Mouse (Mus musculus) cortical plate, adult 2 months (tissue): Measurements from ENCODE around the gene Majin. TPM values are rescaled to one million over a fixed set of nuclear protein-coding genes. Genes with fewer than 3 reads are reported as not detected.

Source experiments
- H3K27ac ChIP-seq: fragments of 200-500 bp; 2 replicates; pipeline ENCODE4 v1.5.1; 2012; ENCODE audit warnings: low read length, control low read depth, inconsistent platforms; ENCODE audit not compliant: insufficient read depth
- H3K4me1 ChIP-seq: fragments of 200-500 bp; 2 replicates; pipeline ENCODE4 v1.6.1; 2011; ENCODE audit warnings: low read length; ENCODE audit not compliant: control insufficient read depth, insufficient read depth
- H3K4me3 ChIP-seq: fragments of 200-500 bp; 2 replicates; pipeline ENCODE4 v1.5.1; 2011; ENCODE audit warnings: mild to moderate bottlenecking, low read length, control low read depth; ENCODE audit not compliant: insufficient read depth
- CTCF ChIP-seq: fragments of 200-500 bp; IDR thresholded peaks from 2 replicates; pipeline ENCODE4 v1.5.1; 2011; ENCODE audit warnings: mild to moderate bottlenecking, control low read depth, low read length; ENCODE audit not compliant: insufficient read depth; ENCODE audit errors: extremely low read depth
- POLR2A ChIP-seq: fragments of 200-500 bp; IDR thresholded peaks from 2 replicates; pipeline ENCODE4 v1.6.1; 2011; ENCODE audit warnings: mild to moderate bottlenecking, low read length, control low read depth; ENCODE audit not compliant: insufficient read depth; ENCODE audit errors: extremely low read depth
- polyA plus RNA-seq: library from polyadenylated mRNA; depleted of rRNA; stranded (reverse); fragments of >200 nt; gene quantifications from 2 replicates; pipeline ENCODE4 v1.2.3, GENCODE M21; 2012

Gene Majin
- polyA plus RNA-seq, 1 experiment, result 0.23 TPM

DNA sequence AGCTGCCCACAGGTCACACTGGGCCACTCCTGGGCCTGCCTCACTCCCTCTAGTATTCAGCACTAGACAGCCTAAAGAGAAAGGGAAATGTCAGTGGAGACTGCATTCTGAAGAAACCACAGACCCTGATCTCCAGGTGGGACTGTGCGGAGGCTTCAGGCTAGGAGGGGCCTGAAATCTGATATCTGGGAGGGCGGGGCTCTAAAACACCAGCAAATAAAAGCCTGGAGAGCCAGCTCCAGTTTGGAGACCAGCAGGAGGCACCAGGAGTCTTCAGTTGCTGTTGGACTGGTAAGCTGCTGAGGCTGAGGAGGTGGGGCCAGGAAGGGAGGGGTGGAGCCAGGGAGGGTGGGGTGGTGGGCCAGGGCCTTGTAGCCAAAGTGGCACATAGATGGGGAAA is 41.9 kb downstream of the Majin start, which contains the start of gene Gpha2:
Gene Gpha2 (plus strand): TSS at position 246 of the 400 bp plus-strand sequence.
- Histone ChIP-seq H3K4me1 (no peaks in the 10 kb centered on the region), H3K27ac (no peak within 1 kb of the TSS), H3K4me3 (no peak within 1 kb of the TSS)
- no peak for TF ChIP-seq POLR2A
- TF ChIP-seq CTCF, result no peak

DNA sequence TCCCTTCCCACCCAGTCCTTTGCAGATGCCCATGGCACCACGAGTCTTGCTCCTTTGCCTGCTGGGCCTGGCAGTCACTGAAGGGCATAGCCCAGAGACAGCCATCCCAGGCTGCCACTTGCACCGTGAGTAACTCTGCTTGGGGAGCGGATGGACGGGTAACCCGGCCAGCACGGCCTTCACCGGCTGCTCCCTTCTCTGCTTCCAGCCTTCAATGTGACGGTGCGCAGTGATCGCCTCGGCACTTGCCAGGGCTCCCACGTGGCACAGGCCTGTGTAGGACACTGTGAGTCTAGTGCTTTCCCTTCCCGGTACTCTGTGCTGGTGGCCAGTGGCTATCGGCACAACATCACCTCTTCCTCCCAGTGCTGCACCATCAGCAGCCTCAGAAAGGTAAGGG is 42.6 kb downstream of the Majin start:
- no peak overlapping the region for H3K27ac ChIP-seq
- TF ChIP-seq CTCF (no peak), POLR2A (0 out of 2 replicates have a peak, but pooled peaks have one; percentile 7)
- H3K4me1 ChIP-seq, result no peaks in the 10 kb centered on the region
- H3K4me3 ChIP-seq, result no peak overlapping the region

DNA sequence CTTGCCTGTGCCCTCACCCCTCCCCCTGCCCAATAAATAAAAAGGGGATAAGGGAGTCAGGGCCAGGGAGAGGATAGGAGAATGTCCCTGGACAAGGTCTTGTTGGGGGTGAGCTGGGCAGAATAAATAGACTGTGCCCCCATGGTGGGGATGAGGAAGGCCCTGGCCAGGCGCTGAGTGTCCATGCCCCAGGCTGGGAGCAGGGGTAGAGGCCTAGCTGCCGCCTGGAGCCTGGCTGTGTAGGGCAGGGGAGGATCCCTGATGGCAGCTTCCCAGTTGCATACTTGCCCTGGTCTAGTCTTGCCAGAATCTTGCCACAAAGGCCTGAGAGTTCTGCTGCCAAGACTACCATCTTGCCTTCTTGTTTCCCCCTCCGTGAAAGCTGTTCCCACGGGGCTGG is 43.7 kb downstream of the Majin start:
- no peak for TF ChIP-seq CTCF
- TF ChIP-seq POLR2A, result no peak
- Histone ChIP-seq H3K4me3 (no peak overlapping the region), H3K27ac (no peak overlapping the region)

DNA sequence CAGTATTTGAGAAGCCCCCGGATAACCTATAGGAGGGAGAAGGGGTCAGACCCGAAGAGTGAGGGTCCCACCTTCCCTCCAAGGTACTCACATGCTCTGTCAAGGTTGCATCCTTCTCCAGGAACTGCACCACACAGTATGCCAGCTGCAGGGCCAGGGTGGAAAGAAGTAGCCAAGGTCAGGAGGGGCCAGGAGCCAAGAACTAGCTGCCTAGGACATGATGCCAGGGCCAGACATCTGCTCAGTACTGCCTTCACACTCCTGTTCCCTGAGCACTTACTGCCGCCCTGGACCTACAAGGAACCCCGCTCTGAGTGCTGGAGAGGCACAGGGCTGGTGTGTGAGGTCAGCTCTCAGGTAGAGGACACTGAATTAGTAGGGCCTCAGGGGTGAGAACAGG is 46.2 kb downstream of the Majin start:
- TF ChIP-seq CTCF (no peak), POLR2A (no peak)
- Histone ChIP-seq H3K27ac (no peak overlapping the region), H3K4me1 (peaks cover 5% of the 10 kb centered on the region)

More for the DNA sequence above, 43.7 kb downstream of the Majin start:
- H3K4me1 ChIP-seq, result no peaks in the 10 kb centered on the region

DNA sequence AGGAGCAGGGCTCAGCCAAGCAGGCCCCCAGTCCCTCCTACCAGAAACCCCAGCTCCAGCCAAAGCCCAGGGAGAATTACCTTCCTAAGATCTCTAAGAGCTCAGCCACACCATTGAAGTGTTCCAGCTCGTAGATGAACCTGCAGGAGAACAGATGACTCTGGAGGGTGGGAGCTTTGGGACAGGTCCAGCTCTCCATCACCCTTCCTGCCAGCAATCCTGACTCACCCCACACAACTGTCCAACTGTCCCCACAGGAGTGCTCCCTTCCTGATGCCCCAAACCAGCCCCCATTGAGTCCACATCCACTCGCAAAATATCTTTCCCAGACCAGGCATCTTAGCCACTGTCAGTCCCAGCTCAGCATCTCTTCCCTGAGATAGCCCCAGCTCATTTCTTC is 46.8 kb downstream of the Majin start:
- Histone ChIP-seq H3K4me1 (peaks cover 5% of the 10 kb centered on the region), H3K27ac (no peak overlapping the region), H3K4me3 (no peak overlapping the region)
- TF ChIP-seq CTCF (no peak), POLR2A (no peak)

More for the DNA sequence above, 46.2 kb downstream of the Majin start:
- no peak overlapping the region for H3K4me3 ChIP-seq

DNA sequence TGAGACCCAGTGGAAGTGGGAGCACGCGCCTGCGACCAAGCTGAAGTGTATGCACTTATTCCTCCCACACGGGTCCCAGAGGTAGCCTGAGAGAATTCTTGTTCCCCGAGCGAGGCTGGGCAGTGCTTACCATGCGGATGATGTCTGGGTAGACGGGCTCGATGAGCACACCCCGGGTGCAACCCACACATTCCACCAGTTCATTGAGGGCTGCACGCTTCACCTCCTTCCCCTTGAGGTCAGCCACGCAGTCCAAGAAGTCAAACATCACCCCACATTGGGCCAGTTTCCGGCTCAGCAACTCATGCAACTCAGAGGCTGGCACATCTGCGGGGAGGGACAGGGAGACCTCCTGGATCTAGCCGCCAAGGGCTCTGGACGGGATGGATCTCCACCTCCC is 49.5 kb downstream of the Majin start:
- Histone ChIP-seq H3K4me3 (no peak overlapping the region), H3K27ac (no peak overlapping the region), H3K4me1 (peaks cover 5% of the 10 kb centered on the region)
- TF ChIP-seq POLR2A, result no peak
- no peak for TF ChIP-seq CTCF

DNA sequence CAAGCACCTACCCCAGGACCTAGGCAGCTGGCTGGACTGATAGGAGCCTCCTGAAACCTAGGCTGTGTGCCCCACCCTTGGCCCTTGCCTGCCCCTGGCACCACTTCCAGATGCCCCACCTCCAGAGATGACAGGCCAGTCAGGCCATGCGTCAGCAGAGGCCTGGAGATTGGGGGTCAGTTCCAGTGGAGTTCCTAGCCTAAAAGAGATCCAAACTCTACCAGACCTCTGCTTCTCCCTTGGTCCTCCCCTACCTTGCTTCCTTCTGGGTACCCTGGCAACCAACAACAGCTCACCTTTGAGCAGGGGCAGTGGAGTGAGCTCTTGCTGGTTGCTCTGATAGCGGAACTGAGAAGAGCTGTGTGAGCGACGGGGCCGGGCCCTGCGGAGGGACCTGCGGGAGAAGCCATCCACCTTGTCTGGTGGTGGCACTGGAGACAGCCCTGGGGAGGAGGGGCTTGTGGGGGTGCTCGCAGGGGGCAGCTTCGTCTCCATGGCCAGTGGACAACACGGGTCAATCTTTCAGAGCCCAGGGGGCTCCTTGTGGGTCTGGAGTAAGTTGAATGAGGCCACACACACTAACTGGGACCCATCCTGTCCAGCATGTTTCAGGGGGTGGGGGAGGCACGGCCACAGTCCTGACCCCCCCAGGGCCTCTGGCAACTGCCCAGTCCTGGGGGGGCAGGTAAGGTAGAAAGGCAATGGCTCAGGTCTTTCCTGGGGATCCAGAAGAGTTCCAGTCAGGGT is 50.3 kb downstream of the Majin start:
- Histone ChIP-seq H3K4me3 (peak overlapping the region; percentile 51), H3K27ac (no peak overlapping the region), H3K4me1 (peaks cover 5% of the 10 kb centered on the region)
- TF ChIP-seq CTCF, result no peak
- no peak for TF ChIP-seq POLR2A

DNA sequence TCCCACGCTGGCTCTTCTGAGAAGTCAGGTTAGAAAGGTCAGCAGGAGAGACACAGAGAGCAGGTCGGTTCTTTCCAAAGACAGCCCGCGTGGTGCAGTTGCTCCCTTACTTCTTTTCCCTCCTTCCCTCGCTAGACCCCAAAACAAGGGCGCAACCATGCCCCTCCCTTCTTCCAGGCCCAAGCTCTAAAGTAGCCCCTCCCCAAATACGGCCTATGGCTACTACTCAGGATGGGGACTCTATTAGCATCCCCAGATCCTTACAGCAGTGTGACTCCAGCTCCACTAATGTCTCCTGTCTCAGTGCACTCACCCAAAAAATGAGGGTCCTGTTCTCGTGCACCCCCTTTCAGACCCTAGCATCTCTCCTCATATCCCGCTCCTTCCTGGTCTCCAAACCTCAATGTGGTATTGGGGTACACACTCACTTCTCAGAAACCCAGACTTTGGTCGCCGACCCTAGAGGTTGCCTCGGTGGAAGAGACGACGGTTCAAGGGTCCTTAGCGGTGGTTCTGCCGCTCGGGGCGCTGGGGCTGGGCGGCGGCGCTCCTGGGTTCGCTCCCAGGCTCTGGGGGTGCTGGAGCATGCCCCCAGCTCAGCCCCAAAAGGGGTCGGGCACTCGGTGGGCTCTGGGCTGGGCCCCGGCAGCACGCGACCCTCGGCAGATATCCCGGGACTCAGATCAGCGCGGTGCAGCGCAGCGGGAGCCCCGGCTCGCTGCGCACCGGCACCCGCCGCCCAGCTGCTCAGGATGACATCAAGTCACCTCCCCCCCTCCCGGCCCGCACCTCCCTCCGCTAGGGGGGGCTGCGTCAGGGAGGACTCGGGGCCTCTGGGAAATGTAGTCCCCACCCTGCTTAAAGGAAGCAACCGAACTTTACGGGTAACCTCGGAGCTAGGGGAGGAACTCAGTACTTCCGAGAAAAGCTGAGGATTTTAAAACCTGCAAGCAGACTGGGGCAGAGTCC is 51.2 kb downstream of the Majin start, which contains the start of gene Ppp2r5b:
Gene Ppp2r5b (minus strand): TSS at position 789 of the 969 bp plus-strand sequence.
- H3K4me3 ChIP-seq, result peak within 1 kb of the TSS; percentile 51
- peaks cover 5% of the 10 kb centered on the region for H3K4me1 ChIP-seq
- TF ChIP-seq CTCF (peak; percentile 3; the same call in 1 of the 2 replicates), POLR2A (peak; percentile 62; the same call in 1 of the 2 replicates)
- H3K27ac ChIP-seq, result peak within 1 kb of the TSS; percentile 86

DNA sequence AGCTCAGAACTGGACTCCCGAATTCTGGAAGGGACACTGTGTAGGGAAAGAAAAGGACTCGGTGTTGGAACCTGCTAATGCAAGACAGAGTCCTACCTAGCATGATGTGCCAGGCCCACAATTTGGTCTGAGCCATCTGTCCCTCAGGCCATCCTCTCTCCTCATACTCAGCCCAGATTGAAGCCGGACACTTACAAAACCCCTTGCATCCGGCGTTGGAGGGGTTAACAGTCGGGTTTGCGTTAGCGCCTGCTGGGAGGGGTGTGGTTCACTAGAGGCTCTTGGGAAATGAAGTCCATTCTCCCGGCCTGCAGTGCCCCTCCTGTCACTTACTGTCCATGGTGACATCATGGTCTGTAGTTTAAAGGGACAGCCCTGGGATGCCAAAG is 51.9 kb downstream of the Majin start:
- Histone ChIP-seq H3K27ac (peak overlapping the region; percentile 86), H3K4me3 (peak overlapping the region; percentile 51), H3K4me1 (peaks cover 5% of the 10 kb centered on the region)
- TF ChIP-seq CTCF (no peak), POLR2A (no peak)
